Mouse (Mus musculus) thymus, adult 2 months (tissue): Measurements from ENCODE around the gene Astn1. TPM values are rescaled to one million over a fixed set of nuclear protein-coding genes. Genes with fewer than 3 reads are reported as not detected.

Source experiments
- DNase-seq: peaks from one replicate; pipeline ENCODE4 v3.0.0; 2021
- H3K27ac ChIP-seq: fragments of 200-500 bp; 2 replicates; pipeline ENCODE4 v1.5.1; 2012; ENCODE audit warnings: low read length, control low read depth; ENCODE audit not compliant: control insufficient read depth, insufficient read depth
- H3K27me3 ChIP-seq: fragments of 200-500 bp; 2 replicates; pipeline ENCODE4 v1.6.1; 2012; ENCODE audit warnings: mild to moderate bottlenecking, low read length, moderate library complexity, mixed read lengths; ENCODE audit not compliant: control insufficient read depth, insufficient read depth
- H3K36me3 ChIP-seq: fragments of 200-500 bp; 2 replicates; pipeline ENCODE4 v1.6.1; 2012; ENCODE audit warnings: mild to moderate bottlenecking, low read length, moderate library complexity; ENCODE audit not compliant: control insufficient read depth, insufficient read depth
- H3K4me1 ChIP-seq: fragments of 200-500 bp; replicated peaks from 2 replicates; pipeline ENCODE4 v1.6.1; 2012; ENCODE audit warnings: low read length; ENCODE audit not compliant: control insufficient read depth, insufficient read depth
- H3K4me3 ChIP-seq: fragments of 200-500 bp; 2 replicates; pipeline ENCODE4 v1.5.1; 2012; ENCODE audit warnings: mild to moderate bottlenecking, low read length, control low read depth, moderate library complexity; ENCODE audit not compliant: control insufficient read depth, insufficient read depth
- CTCF ChIP-seq: fragments of 200-500 bp; IDR thresholded peaks from 2 replicates; pipeline ENCODE4 v1.5.1; 2012; ENCODE audit warnings: mild to moderate bottlenecking, control low read depth, low read length, moderate library complexity, borderline replicate concordance; ENCODE audit not compliant: control insufficient read depth, poor library complexity, insufficient read depth; ENCODE audit errors: extremely low read depth
- POLR2A ChIP-seq: fragments of 200-500 bp; IDR thresholded peaks from 2 replicates; pipeline ENCODE4 v1.6.1; 2012; ENCODE audit warnings: mild to moderate bottlenecking, low read length, control low read depth, moderate library complexity; ENCODE audit not compliant: control insufficient read depth, poor library complexity, insufficient read depth; ENCODE audit errors: extremely low read depth
- WGBS: fragments of 180-500 bp; shearing (Covaris S2); methylation state at CpG from one replicate; pipeline ENCODE4 v1.1.7; 2018; 5-methylcytosine and 5-hydroxymethylcytosine counted together
- polyA plus RNA-seq: library from polyadenylated mRNA; depleted of rRNA; stranded (reverse); fragments of >200 nt; gene quantifications from 2 replicates; pipeline ENCODE4 v1.2.3, GENCODE M21; 2012

Astn1 gene
- polyA plus RNA-seq, 1 experiment: 0.19 TPM

DNA sequence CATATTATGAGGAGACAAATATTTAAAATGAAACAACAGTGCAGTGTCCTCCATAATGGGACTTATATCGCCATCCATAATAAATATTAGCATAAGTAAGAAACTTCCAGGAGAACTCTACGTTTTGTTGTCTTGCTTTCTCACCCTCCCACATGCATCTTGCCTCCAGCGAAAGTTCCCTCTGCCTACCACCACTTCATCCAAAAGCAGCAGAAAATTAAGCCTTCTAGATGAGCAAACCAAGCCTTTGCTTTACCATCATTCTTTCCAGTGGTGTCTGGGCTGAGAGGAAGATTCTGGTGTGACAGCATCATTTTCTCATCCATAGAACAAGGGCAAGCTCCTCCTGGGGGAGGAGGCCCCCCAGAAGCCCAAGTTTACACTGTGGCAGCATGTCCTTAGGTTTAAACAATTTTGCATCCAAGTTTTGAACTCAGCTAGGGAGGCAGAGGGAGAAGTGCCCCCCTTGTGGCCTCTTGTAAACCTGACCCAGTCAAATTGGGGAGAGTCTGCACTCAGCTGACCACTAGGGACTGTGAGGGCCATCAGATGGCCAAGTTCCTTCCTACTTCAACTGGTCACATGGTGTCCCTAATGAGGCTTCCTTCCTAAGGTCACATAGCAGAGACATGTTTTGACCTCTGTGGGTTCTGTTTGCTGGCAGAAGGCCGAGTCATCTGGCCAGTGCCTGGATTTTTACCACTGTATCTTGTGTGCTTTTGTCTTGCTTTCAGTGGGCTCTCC is 147.2 kb downstream of the Astn1 start:
- DNase-seq: no peak
- Histone ChIP-seq H3K4me1 (no peaks in the 10 kb centered on the region), H3K36me3 (no peaks in the 10 kb centered on the region), H3K27me3 (no peaks in the 10 kb centered on the region), H3K4me3 (no peak overlapping the region), H3K27ac (no peak overlapping the region)
- WGBS: 81% methylated on average over 4 of the region's 4 CpGs
- TF ChIP-seq CTCF: no peak
- no peak for TF ChIP-seq POLR2A

GRCm38 (mm10) chr1:158510478-158511207 is 148.6 kb downstream of the Astn1 start:
- no peaks in the 10 kb centered on the region for H3K27me3 ChIP-seq
- no peak for TF ChIP-seq POLR2A
- no peak for TF ChIP-seq CTCF
- H3K27ac ChIP-seq: no peak overlapping the region
- no peaks in the 10 kb centered on the region for H3K4me1 ChIP-seq
- no peak for DNase-seq
- H3K36me3 ChIP-seq: no peaks in the 10 kb centered on the region
- WGBS: 96% methylated on average over 15 of the region's 15 CpGs
- no peak overlapping the region for H3K4me3 ChIP-seq

DNA sequence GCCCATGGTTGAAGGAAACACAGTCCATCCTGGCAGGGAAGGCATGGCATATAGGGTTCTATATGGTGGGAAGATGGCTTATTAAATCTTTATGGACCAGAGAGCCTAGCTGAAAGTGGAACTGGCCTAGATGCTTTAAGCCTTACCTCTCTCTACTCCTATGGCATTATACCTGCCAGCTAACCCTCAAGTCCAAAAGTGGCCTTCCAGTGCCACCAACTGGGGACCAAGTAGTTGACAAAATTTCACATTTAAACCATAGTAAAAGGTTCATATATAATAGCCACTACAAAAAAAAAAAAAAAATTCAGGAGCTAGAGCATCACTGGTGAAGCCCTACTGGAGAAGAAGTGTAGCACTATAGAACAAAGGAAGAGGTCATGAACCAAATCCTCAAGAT is 150.0 kb downstream of the Astn1 start:
- Histone ChIP-seq H3K4me1 (no peaks in the 10 kb centered on the region), H3K4me3 (no peak overlapping the region), H3K27me3 (no peaks in the 10 kb centered on the region), H3K36me3 (no peaks in the 10 kb centered on the region), H3K27ac (no peak overlapping the region)
- no peak for TF ChIP-seq CTCF
- no peak for DNase-seq

DNA sequence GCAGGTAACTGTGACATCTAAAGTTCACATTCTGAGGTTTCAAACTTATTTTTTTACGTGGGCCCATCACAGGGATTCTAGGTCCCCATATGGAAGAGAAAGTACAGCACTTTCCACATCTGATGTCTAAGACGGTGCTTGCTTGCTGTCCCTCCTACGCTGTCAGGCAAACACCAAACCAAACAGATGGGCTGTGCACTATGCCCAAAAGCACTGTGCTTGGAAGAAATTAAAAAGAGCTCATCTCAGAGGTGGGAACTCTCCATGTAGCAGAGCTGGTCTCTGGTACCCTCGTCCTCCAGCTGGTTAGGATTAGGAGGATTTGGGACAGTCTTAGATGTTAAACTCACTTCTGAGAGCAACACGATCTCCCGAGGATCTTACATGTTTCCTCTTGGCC is 150.6 kb downstream of the Astn1 start:
- no peak for TF ChIP-seq CTCF
- TF ChIP-seq POLR2A: no peak
- no peak for DNase-seq
- H3K4me1 ChIP-seq: no peaks in the 10 kb centered on the region
- H3K27me3 ChIP-seq: no peaks in the 10 kb centered on the region
- H3K36me3 ChIP-seq: no peaks in the 10 kb centered on the region
- no peak overlapping the region for H3K4me3 ChIP-seq
- H3K27ac ChIP-seq: no peak overlapping the region
- 86% methylated on average over 6 of the region's 6 CpGs for WGBS

DNA sequence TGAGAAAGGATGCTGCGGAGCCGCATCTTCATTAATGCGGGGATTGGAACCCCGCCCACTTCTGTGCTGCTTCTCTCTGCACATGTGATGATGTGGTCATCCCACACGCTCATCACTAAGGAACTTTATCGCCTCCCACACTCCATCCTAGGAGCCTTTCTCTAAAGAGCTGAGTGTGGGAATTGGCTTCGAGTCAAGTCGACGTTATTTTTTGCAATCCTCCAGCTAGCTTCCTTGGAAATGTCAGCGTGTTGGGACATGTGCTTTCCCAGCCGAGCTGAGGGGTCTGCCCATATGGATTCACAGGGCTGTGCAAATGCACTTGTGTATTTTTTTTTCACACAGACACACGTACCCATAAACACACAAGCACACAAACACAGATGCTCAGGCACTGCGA is 151.5 kb downstream of the Astn1 start:
- H3K27me3 ChIP-seq: no peaks in the 10 kb centered on the region
- no peak for TF ChIP-seq POLR2A
- no peak for TF ChIP-seq CTCF
- no peaks in the 10 kb centered on the region for H3K4me1 ChIP-seq
- H3K27ac ChIP-seq: no peak overlapping the region
- no peak overlapping the region for H3K4me3 ChIP-seq
- WGBS: 92% methylated on average over 13 of the region's 13 CpGs
- DNase-seq: no peak
- no peaks in the 10 kb centered on the region for H3K36me3 ChIP-seq

GRCm38 (mm10) chr1:158516558-158516957 is 154.5 kb downstream of the Astn1 start:
- Histone ChIP-seq H3K4me1 (no peaks in the 10 kb centered on the region), H3K27me3 (no peaks in the 10 kb centered on the region), H3K36me3 (no peaks in the 10 kb centered on the region), H3K27ac (no peak overlapping the region), H3K4me3 (no peak overlapping the region)
- 88% methylated on average over 4 of the region's 4 CpGs for WGBS
- TF ChIP-seq CTCF (no peak), POLR2A (no peak)
- DNase-seq: no peak

- Histone ChIP-seq H3K4me3 (no peak overlapping the region), H3K27ac (no peak overlapping the region), H3K4me1 (no peaks in the 10 kb centered on the region), H3K27me3 (no peaks in the 10 kb centered on the region), H3K36me3 (no peaks in the 10 kb centered on the region)
- DNase-seq: no peak
- TF ChIP-seq POLR2A: no peak
- TF ChIP-seq CTCF: no peak
- 71% methylated on average over 3 of the region's 3 CpGs for WGBS
Observed at GRCm38 (mm10) chr1:158536195-158536594, 174.1 kb downstream of the Astn1 start.
